Mouse (Mus musculus): Measurements from ENCODE around the gene Lysmd3.
A peak's percentile ranks its signal among the peaks of the same experiment; 100 is the strongest.
"Not testable (repeated sequence)": the region's sequence is repeated elsewhere in the genome, so short reads cannot be mapped to it uniquely, and the experiment has no call there.

The Lysmd3 gene

DNA sequence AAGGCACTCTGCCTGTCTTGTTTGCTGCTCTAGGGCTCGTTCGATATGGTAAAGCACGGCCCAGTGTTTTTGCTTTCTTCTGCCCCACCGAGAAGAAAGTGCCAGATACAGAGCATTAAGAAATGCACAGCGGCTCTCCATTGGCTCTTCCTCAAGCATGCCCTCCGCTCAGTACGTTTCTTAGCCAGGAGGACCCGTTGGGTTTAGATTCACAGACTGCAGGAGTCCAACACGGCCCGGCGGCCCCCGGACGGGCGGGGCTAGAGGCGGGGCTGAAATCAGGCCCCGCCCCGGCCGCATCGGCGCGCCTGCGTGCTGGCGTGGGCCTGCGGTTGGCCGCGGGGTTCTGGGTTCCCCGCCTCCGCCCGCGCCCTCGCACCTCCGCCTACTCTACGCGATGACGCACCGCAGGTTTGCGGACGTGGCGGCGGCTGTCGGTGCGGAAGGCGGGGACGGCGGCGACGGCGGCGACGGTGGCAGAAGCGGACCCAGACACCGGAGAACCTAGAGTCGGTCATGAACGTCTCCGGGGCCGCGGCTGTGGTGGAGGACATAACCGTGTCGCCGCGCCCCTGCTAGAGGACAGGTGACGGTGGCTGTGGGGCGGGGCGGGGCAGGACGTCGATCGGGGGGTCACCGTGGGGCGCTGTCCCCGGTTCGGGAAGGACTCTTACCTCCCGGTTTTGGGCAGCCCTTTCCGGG lies at the start of gene Lysmd3:
Lysmd3 (plus strand) TSS at position 313 of the 702 bp plus-strand sequence.
- peak; percentile 95 for DNase-seq

GRCm38 (mm10) chr13:81610349-81610748 lies 47.1 kb upstream of the Lysmd3 start:
- no peak for DNase-seq

DNA sequence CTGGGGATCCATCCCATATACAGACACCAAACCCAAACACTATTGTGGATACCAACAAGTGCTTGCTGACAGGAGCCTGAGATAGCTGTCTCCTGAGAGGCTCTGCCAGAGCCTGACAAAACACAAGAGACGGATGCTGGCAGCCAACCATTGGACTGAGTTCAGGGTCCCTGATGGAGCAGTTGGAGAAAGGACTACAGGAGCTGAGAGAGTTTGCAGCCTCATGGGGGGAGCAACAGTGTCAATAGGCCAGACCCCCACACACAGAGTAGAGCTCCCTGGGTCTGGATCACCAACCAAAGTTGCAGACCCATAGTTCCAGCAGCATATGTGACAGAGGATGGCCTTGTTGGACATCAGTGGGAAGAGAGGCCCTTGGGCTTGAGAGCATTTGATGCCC lies 29.6 kb upstream of the Lysmd3 start:
- not testable (repeated sequence) for DNase-seq

GRCm38 (mm10) chr13:81628631-81629190 lies 28.8 kb upstream of the Lysmd3 start:
- DNase-seq: no peak

- DNase-seq: no peak
Measured at GRCm38 (mm10) chr13:81629395-81629794, 28.1 kb upstream of the Lysmd3 start.

DNA sequence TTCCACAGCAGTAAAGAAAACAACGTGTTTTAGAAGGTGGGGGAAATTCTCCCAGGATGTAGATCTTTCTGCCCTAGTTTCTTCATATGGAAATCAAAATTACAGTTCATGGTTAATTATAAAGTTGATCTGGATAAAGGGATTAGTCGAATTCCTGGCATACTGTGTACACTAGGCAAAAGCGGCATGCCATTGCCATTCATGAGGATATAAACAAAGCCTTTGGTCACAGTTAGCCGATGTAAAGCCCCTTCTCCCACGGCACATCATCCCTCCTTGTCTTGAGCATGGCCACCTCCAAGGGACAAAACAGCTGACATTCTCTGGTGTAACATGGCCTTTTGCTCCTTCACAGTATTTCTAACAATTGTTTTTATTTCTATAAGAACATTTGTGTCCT lies 26.9 kb upstream of the Lysmd3 start:
- DNase-seq: no peak

DNA sequence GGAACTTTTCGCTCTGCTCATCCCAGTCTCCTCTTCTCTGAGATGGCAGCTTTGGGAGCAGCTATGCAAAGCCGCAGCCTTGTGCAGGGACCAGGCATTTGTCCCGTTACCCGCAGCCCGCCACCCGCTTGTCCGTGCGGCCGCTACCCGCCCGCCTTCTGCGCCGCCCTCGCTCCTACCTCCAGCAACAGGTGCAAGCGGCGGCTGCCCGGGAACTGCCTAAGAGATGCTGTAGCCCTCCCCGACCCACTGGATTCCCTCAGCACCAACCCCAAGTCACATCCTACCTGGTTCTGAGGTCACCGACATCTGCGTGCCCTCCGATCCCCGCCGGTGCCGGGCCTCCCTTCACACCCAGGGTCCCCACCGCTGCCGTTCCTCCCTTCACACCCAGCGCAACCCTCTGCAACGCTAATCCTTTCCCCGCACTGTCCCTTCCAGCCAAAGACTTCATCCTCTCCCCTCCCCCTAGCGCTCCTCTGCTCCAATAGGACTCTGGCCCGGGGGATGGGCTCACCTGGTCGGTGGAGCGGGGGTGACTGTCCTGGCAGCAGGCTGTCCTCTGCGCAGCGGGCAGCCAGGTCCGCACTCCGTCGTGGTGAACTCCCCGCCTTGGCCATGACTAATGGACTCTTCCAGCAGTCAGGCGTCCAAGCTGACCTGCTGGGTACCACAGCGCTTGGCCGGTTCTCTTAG lies 24.6 kb upstream of the Lysmd3 start, which contains the start of gene Adgrv1:
Adgrv1 (minus strand) TSS at position 435 of the 696 bp plus-strand sequence.
- peak; percentile 32 for DNase-seq

DNA sequence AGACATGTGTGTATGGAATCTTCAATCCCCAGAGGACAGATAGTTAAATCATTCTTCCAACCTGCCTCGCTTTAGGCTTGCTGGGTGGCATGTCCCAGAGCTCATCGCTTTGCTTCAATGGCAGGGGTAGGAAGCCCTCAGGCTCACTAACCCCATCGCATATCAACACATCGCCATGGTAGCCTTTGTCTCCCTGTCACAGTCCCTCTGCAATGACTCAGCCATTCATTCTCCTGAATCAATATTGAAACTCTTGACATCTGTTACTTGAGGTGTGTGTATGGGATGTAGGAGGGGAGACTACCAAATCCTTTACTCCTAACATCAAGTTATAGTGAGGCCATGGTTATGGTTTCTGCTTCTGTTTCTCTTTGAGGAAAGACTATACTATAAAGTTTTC lies 17.8 kb upstream of the Lysmd3 start:
- DNase-seq: no peak

DNA sequence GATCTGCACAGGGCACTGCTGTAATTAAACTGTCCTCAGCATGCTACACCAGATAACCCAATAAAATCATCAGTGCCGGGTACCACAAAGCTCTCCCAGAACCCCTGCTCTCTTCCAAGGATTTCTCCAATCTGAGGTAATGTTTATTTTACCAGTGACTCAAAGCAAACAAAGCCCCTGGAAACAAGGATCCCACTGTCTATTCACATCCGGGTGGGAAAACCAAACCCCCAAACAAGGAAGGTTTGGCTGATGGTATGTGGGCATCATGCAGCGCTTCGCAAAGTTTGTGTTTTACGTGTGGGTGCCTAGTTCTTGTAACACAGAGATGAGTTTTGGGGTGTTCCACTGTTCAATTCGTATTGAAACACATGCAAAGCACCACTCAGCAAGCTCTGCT lies 16.6 kb upstream of the Lysmd3 start:
- DNase-seq: no peak

GRCm38 (mm10) chr13:81641289-81642045 lies 16.0 kb upstream of the Lysmd3 start:
- DNase-seq: peak; percentile 43

- no peak for DNase-seq
Measured at GRCm38 (mm10) chr13:81642491-81643149, 14.8 kb upstream of the Lysmd3 start.

DNA sequence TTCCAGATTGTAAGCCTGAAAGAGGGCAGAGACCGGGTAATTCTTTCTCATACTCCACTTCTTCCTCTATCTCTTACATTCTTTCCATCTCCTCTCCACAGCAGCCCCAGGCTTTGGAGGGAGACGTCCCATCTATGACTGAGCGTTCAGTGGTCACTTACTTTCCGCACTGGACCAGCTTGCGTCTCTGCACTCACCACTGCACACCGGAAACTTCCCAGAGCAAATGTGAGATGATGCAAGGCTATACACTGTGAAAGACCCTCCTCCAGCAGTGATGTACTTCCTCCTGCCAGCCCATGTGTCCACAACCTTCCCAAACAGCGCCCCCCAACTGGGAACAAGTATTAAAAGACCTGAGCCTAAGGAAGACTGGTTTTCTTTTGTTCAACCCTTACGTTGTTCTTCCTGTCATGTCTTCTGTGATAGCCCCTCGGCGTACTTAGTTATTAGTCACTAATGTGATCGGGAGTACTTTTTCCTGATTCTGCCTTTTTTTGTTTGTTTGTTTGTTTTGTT lies 13.4 kb upstream of the Lysmd3 start:
- no peak for DNase-seq

DNA sequence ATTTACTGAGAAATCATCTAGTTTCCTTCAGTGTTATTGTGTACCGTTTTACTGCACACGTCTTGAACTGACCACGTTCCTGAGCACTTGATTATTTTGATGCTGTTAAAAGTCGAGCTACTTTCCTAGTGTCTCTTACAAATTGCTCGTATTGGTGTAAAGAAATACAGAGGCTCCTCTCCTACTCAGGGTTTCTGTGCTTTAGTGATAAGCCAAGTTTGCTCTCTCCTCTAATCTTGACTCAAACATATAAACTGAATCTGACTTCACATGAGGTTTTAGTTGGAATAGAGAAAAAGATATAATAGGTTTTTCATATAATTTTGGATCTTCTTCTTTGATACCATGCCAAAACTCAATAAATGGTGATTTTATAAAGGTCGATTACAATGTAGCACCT lies 11.1 kb upstream of the Lysmd3 start:
- DNase-seq: no peak

- DNase-seq: not testable (repeated sequence)
Measured at GRCm38 (mm10) chr13:81650382-81650781, 7.1 kb upstream of the Lysmd3 start.

- DNase-seq: peak; percentile 10
Measured at GRCm38 (mm10) chr13:81656091-81656850, 1.2 kb upstream of the Lysmd3 start.

DNA sequence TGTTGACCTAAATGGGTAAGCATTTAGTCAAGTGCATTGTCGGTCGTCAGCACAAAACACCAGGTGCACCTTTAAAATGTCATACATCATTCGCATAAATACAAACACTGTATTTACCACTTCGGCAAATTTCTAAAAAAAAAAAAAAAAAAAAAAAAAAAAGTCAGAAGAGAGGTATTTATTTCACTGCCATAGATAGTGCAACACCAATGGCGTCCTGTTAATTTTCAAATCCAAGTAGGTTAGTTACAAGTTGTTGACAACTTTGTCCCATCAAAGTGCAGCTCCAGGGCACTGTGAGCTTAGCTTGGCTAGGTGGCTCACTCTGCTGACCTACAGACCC lies 484 bp upstream of the Lysmd3 start:
- DNase-seq: no peak

DNA sequence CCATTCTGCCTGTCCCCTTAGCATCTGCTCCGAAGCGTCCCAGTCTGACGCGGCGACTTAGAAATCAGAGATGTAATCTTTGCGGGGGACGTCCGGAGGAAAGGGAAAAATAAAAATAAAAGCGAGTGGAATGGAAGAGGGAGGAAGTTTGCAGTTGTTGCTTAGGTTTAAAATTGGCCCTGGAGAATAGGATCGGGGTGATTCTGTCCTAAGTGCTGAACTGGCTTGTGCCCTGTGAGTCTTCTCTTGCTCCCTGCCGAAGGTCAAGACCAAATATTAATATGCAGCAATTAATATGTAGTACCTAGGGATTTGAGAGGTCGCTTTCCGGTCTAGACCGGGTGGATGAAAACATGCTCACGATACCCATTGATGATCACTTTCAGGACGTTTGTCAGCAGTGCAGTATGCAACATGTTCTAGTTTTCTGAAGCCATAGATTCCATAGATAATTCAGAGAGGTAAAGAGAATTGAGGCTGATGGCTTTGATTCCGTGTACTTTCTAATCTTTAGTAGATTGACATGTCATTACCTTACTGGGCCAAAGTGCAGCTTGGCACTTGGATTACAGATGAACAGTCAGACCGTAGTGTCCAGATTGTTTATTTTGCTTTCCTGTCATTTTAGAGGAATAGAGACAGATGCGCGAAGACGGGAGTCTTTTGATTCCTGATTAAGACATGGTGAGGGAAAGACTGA lies 740 bp downstream of the Lysmd3 start:
- DNase-seq: no peak

DNA sequence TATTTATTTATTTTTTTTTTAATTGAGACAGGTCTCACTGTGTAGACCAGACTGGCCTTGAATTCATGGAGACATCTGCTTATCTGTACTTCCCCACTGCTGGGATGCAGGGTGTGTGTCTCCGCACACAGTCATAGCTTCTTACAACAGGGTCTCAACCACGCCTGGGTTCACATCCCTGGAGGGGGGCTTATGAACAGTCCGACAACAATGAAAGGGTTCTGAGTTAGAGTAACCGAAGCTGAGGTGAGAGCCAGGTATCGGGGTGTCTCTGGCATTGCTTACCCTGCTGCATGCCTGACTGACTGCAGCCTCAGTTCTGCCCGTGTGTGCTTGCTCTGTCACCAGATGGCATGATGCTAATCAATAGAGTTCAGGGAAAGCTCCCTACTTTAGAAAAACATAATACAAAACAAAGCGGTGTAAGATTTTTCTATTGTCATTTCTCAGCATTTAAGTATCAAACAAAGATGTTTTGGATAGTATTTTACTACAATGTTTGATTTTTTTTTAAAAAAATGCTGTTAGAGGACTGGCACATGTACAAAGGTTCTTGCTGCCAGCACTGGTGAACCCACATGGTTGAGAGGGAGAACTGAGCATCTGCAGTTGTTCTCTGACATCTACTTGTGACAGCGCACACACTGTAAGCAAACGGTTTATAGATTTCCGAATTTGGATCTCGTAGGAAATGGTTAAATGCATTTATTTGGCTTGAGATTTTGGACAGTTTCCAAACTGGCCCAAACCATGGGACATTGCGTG lies 6.3 kb downstream of the Lysmd3 start:
- no peak for DNase-seq

DNA sequence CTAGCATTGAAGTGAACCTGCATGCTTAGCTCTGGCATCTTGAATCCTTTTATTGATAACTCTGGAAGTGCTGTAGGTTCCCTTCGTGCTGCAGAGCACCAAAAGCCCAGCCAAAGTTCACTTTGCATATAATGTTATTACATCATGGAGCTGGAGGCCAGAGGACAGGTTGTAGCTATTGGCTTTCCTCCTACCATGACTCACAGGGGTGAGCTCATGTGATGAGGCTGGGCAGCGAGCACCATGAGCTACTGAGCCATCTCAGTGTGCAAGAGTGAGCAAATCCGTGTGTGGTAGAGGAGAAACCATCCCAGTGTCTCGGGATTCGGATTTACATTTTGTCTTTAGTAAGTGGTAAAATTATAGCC lies 6.9 kb downstream of the Lysmd3 start:
- DNase-seq: no peak

GRCm38 (mm10) chr13:81667713-81668112 lies 10.2 kb downstream of the Lysmd3 start:
- DNase-seq: no peak

- no peak for DNase-seq
Measured at GRCm38 (mm10) chr13:81675333-81675732, 17.9 kb downstream of the Lysmd3 start.

All from lung, postnatal 14 days (tissue).